Mouse (Mus musculus): ENCODE data around the gene Mslnl.

DNA sequence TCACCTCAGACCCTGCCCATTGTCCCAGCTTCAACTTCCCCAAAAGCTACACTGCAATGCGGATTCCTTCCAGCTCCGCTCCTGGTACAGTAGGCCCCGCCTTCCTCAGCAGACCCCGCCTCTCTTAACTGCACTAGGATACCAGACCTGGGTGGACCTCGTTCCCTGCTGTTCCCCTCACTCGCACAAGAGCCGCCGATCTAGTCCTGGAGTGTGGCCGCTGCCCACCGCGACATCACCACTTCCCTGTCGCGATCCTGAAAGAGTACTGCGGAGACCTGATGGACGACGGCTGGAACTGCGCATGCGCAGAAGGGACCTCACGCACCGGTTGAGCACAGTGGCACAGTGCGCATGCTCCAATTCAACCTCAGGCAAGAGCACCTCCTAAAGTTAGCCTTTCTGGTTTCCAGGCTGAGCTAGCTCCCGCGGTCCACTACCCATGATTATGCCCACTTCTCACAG, 49.5 kb downstream of the Mslnl start, which contains the start of gene Haghl:
- no peak for TF ChIP-seq CTCF (IDR thresholded peaks at IDR 0.05; ENCODE audit: extremely low read depth, insufficient read depth, low read length)
- TF ChIP-seq POLR2A (IDR thresholded peaks at IDR 0.05; ENCODE audit: extremely low read depth, insufficient read depth, low read length) = peak; percentile 94

Data from cortical plate, adult 2 months (tissue).